Mouse (Mus musculus): ENCODE measurements around the gene Gimap1. TPM values are rescaled to one million over a fixed set of nuclear protein-coding genes. Genes with fewer than 3 reads are reported as not detected.

Gimap1 gene
- total and polyA plus RNA-seq, 3 experiments: 6.6 to 9.4 (median 8.9) TPM

GRCm38 (mm10) chr6:48785601-48786000, 46.7 kb downstream of the Gimap1 start:
- Histone ChIP-seq H3K36me3 (ENCODE audit: control insufficient read depth, insufficient read depth, low read length) (no peaks in the 10 kb centered on the region), H3K27ac (no peak overlapping the region; the same call in 1 of the 2 replicates), H3K79me2 (replicated peaks; ENCODE audit: control insufficient read depth, insufficient read depth, low read length) (no peaks in the 10 kb centered on the region), H3K4me1 (ENCODE audit: control insufficient read depth, insufficient read depth, low read length) (no peaks in the 10 kb centered on the region; the same call in 1 of the 2 replicates), H3K27me3 (ENCODE audit: control insufficient read depth, insufficient read depth, low read length) (no peaks in the 10 kb centered on the region), H3K4me3 (no peak overlapping the region), H3K9ac (ENCODE audit: low read depth, low read length) (no peak overlapping the region)
- intact Hi-C loops (cut with DNase I): no loop called here
- WGBS: 61% methylated on average over 2 of the region's 2 CpGs
- TF ChIP-seq CTCF (IDR thresholded peaks at IDR 0.05): no peak
- TF ChIP-seq EP300 (IDR thresholded peaks at IDR 0.05; ENCODE audit: insufficient read depth, low read depth, low read length): no peak
- no peak for TF ChIP-seq POLR2A (IDR thresholded peaks at IDR 0.05; ENCODE audit: insufficient read depth, low read depth, low read length)
- DNase-seq: no peak

GRCm38 (mm10) chr6:48787867-48788266, 49.0 kb downstream of the Gimap1 start:
- no peaks in the 10 kb centered on the region for H3K36me3 ChIP-seq (ENCODE audit: control insufficient read depth, insufficient read depth, low read length)
- TF ChIP-seq EP300 (IDR thresholded peaks at IDR 0.05; ENCODE audit: insufficient read depth, low read depth, low read length): no peak
- no peak for TF ChIP-seq CTCF (IDR thresholded peaks at IDR 0.05)
- no peak for TF ChIP-seq POLR2A (IDR thresholded peaks at IDR 0.05; ENCODE audit: insufficient read depth, low read depth, low read length)
- H3K4me1 ChIP-seq (ENCODE audit: control insufficient read depth, insufficient read depth, low read length): no peaks in the 10 kb centered on the region; the same call in 1 of the 2 replicates
- no peaks in the 10 kb centered on the region for H3K27me3 ChIP-seq (ENCODE audit: control insufficient read depth, insufficient read depth, low read length)
- WGBS: 44% methylated on average over 2 of the region's 2 CpGs
- no peaks in the 10 kb centered on the region for H3K79me2 ChIP-seq (replicated peaks; ENCODE audit: control insufficient read depth, insufficient read depth, low read length)
- intact Hi-C loops (cut with DNase I): no loop called here
- DNase-seq: no peak
- H3K9ac ChIP-seq (ENCODE audit: low read depth, low read length): no peak overlapping the region
- H3K4me3 ChIP-seq: no peak overlapping the region
- no peak overlapping the region for H3K27ac ChIP-seq

Other genes with a start within 250 kb of the Gimap1 start
- gene Atp6v0e2, start 201.4 kb upstream of the Gimap1 start, total RNA-seq (2021): 10 to 100 TPM; 17.8 to 18.1 TPM
- gene Atp6v0e2, start 201.4 kb upstream of the Gimap1 start, polyA plus RNA-seq (2012; rRNA removed): 18.5 and 24.3 TPM in 2 replicates
- gene Lrrc61, start 184.3 kb upstream of the Gimap1 start, total RNA-seq (2021): 10 to 100 TPM; 14.9 to 16.6 TPM
- 13.9 and 19.8 TPM in 2 replicates for gene Lrrc61, start 184.3 kb upstream of the Gimap1 start, polyA plus RNA-seq (2012; rRNA removed)
- 10 to 100 TPM; 70.9 to 82.4 TPM for gene Rarres2, start 166.3 kb upstream of the Gimap1 start, total RNA-seq (2021)
- 93.7 and 99.3 TPM in 2 replicates for gene Rarres2, start 166.3 kb upstream of the Gimap1 start, polyA plus RNA-seq (2012; rRNA removed)
- gene Gm45021, start 149.4 kb upstream of the Gimap1 start, total RNA-seq (2021): not detected
- not detected in 2 replicates for gene Gm45021, start 149.4 kb upstream of the Gimap1 start, polyA plus RNA-seq (2012; rRNA removed)
- gene Repin1, start 145.2 kb upstream of the Gimap1 start, total RNA-seq (2021): 10 to 100 TPM; 30.0 to 33.2 TPM
- 27.7 and 33.1 TPM in 2 replicates for gene Repin1, start 145.2 kb upstream of the Gimap1 start, polyA plus RNA-seq (2012; rRNA removed)
- gene Gm44965, start 145.1 kb upstream of the Gimap1 start, total RNA-seq (2021): not detected
- not detected in 2 replicates for gene Gm44965, start 145.1 kb upstream of the Gimap1 start, polyA plus RNA-seq (2012; rRNA removed)
- 10 to 100 TPM; 11.8 to 12.9 TPM for gene Zfp775, start 137.0 kb upstream of the Gimap1 start, total RNA-seq (2021)
- 6.2 and 7.0 TPM in 2 replicates for gene Zfp775, start 137.0 kb upstream of the Gimap1 start, polyA plus RNA-seq (2012; rRNA removed)
- gene AI854703, start 112.3 kb upstream of the Gimap1 start, total RNA-seq (2021): under 1 TPM; 0.16 to 0.29 TPM
- gene AI854703, start 112.3 kb upstream of the Gimap1 start, polyA plus RNA-seq (2012; rRNA removed): 0.68 and 1.1 TPM in 2 replicates
- gene Gimap8, start 91.8 kb upstream of the Gimap1 start, total RNA-seq (2021): 1 to 10 TPM; 7.1 to 7.6 TPM
- gene Gimap8, start 91.8 kb upstream of the Gimap1 start, polyA plus RNA-seq (2012; rRNA removed): 4.1 and 7.3 TPM in 2 replicates
- gene Gimap9, start 62.9 kb upstream of the Gimap1 start, total RNA-seq (2021): 1 to 10 TPM; 3.1 to 3.4 TPM
- 1.8 and 3.7 TPM in 2 replicates for gene Gimap9, start 62.9 kb upstream of the Gimap1 start, polyA plus RNA-seq (2012; rRNA removed)
- gene Gimap4, start 54.5 kb upstream of the Gimap1 start, total RNA-seq (2021): 10 to 100 TPM; 22.4 to 25.3 TPM
- 28.1 and 42.1 TPM in 2 replicates for gene Gimap4, start 54.5 kb upstream of the Gimap1 start, polyA plus RNA-seq (2012; rRNA removed)
- 10 to 100 TPM; 34.3 to 38.1 TPM for gene Gimap6, start 30.8 kb upstream of the Gimap1 start, total RNA-seq (2021)
- gene Gimap6, start 30.8 kb upstream of the Gimap1 start, polyA plus RNA-seq (2012; rRNA removed): 19.2 and 28.6 TPM in 2 replicates
- gene Gm28053, start 20.4 kb upstream of the Gimap1 start, total RNA-seq (2021): 1 to 10 TPM; 3.4 to 5.6 TPM
- gene Gm28053, start 20.4 kb upstream of the Gimap1 start, polyA plus RNA-seq (2012; rRNA removed): not detected in 2 replicates
- under 1 TPM in 1 of 2 experiments, not detected in 1; 0.77 TPM for gene Gimap7, start 20.4 kb upstream of the Gimap1 start, total RNA-seq (2021)
- gene Gimap7, start 20.4 kb upstream of the Gimap1 start, polyA plus RNA-seq (2012; rRNA removed): 0.29 and 0.70 TPM in 2 replicates
- 1 to 10 TPM; 4.6 to 5.1 TPM for gene Gimap5, start 7.1 kb downstream of the Gimap1 start, total RNA-seq (2021)
- gene Gimap5, start 7.1 kb downstream of the Gimap1 start, polyA plus RNA-seq (2012; rRNA removed): 6.2 and 6.6 TPM in 2 replicates
- 1 to 10 TPM; 1.0 to 1.5 TPM for gene Gimap3, start 31.8 kb downstream of the Gimap1 start, total RNA-seq (2021)
- gene Gimap3, start 31.8 kb downstream of the Gimap1 start, polyA plus RNA-seq (2012; rRNA removed): 3.0 and 4.8 TPM in 2 replicates
- 10 to 100 TPM; 17.0 to 22.0 TPM for gene Tmem176a, start 101.9 kb downstream of the Gimap1 start, total RNA-seq (2021)
- gene Tmem176a, start 101.9 kb downstream of the Gimap1 start, polyA plus RNA-seq (2012; rRNA removed): 19.3 and 28.1 TPM in 2 replicates
- 10 to 100 TPM; 41.6 to 53.0 TPM for gene Tmem176b, start 102.4 kb downstream of the Gimap1 start, total RNA-seq (2021)
- 104 and 108 TPM in 2 replicates for gene Tmem176b, start 102.4 kb downstream of the Gimap1 start, polyA plus RNA-seq (2012; rRNA removed)
- not detected for gene Aoc1, start 133.8 kb downstream of the Gimap1 start, total RNA-seq (2021)
- gene Aoc1, start 133.8 kb downstream of the Gimap1 start, polyA plus RNA-seq (2012; rRNA removed): 0.23 and 1.1 TPM in 2 replicates
- not detected for gene 1600015I10Rik, start 190.8 kb downstream of the Gimap1 start, total RNA-seq (2021)
- 0.08 and 0.12 TPM in 2 replicates for gene 1600015I10Rik, start 190.8 kb downstream of the Gimap1 start, polyA plus RNA-seq (2012; rRNA removed)
- not detected for gene Doxl2, start 235.9 kb downstream of the Gimap1 start, total RNA-seq (2021)
- gene Doxl2, start 235.9 kb downstream of the Gimap1 start, polyA plus RNA-seq (2012; rRNA removed): not detected in 2 replicates
- not detected for gene Svs1, start 247.8 kb downstream of the Gimap1 start, total RNA-seq (2021)
- gene Svs1, start 247.8 kb downstream of the Gimap1 start, polyA plus RNA-seq (2012; rRNA removed): not detected in 2 replicates

Measured in heart, adult 2 months (tissue).